Mouse (Mus musculus) liver, postnatal 0 days (tissue): Measurements from ENCODE around the gene F12. TPM values are rescaled to one million over a fixed set of nuclear protein-coding genes. Genes with fewer than 3 reads are reported as not detected.

ENCODE experiments used
- ATAC-seq: fragments of 200-750 bp; cut with Nextera tagmentation; 2 replicates; pipeline ENCODE4 v1.8.0; 2017; ENCODE audit warnings: mild to moderate bottlenecking, moderate library complexity
- DNase-seq: peaks from one replicate; pipeline ENCODE4 v3.0.0-alpha.2; 2016
- H3K27ac ChIP-seq: fragments of 300-500 bp; sonication (generic); 2 replicates; pipeline ENCODE4 v1.5.1; 2014; ENCODE audit warnings: antibody characterized with exemption, moderate library complexity, mild to moderate bottlenecking, low read depth
- H3K27me3 ChIP-seq: fragments of 300-500 bp; sonication (generic); 2 replicates; pipeline ENCODE4 v1.6.1; 2014; ENCODE audit warnings: low read length, control low read depth, mixed read lengths; ENCODE audit not compliant: insufficient read depth
- H3K36me3 ChIP-seq: fragments of 300-500 bp; sonication (generic); replicated peaks from 2 replicates; pipeline ENCODE4 v1.6.1; 2014; ENCODE audit warnings: mild to moderate bottlenecking, control low read depth, low read length, moderate library complexity, mixed read lengths; ENCODE audit not compliant: insufficient read depth
- H3K4me1 ChIP-seq: fragments of 300-500 bp; sonication (generic); 2 replicates; pipeline ENCODE4 v1.6.1; 2014; ENCODE audit warnings: antibody characterized with exemption, mild to moderate bottlenecking, control low read depth; ENCODE audit not compliant: insufficient read depth
- H3K4me2 ChIP-seq: fragments of 300-500 bp; sonication (generic); 2 replicates; pipeline ENCODE4 v1.6.1; 2014; ENCODE audit warnings: low read depth, mild to moderate bottlenecking, low read length, moderate library complexity, mixed read lengths
- H3K4me3 ChIP-seq: fragments of 300-500 bp; sonication (generic); 2 replicates; pipeline ENCODE4 v1.5.1; 2014; ENCODE audit warnings: low read depth, low read length
- H3K9ac ChIP-seq: fragments of 300-500 bp; sonication (generic); replicated peaks from 2 replicates; pipeline ENCODE4 v1.6.1; 2014; ENCODE audit warnings: mild to moderate bottlenecking, moderate library complexity
- H3K9me3 ChIP-seq: fragments of 300-500 bp; sonication (generic); 2 replicates; pipeline ENCODE4 v1.6.1; 2016; ENCODE audit warnings: mild to moderate bottlenecking, control low read depth, low read length, mixed read lengths
- CTCF ChIP-seq: sonication (generic); IDR thresholded peaks from 2 replicates; pipeline ENCODE4 v1.5.1; 2016; ENCODE audit warnings: antibody characterized with exemption, low read depth
- EP300 ChIP-seq: IDR thresholded peaks from 2 replicates; pipeline ENCODE4 v1.6.1; 2016; ENCODE audit warnings: antibody characterized with exemption, low read depth, mild to moderate bottlenecking
- WGBS: fragments of 180-500 bp; shearing (Covaris S2); extraction: QIAGEN DNeasy Blood & Tissue Kit; methylation state at CpG from one replicate; pipeline ENCODE4 v1.1.7; 2014; ENCODE audit not compliant: insufficient replicate concordance; 5-methylcytosine and 5-hydroxymethylcytosine counted together
- microRNA-seq: library from miRNA; unstranded; fragments of <30 nt; microRNA quantifications from one replicate; pipeline ENCODE4, GENCODE M21; 2016
- polyA plus RNA-seq: library from polyadenylated mRNA; unstranded; fragments of >200 nt; fragmentation: Nextera tagmentation; extraction: Ambion mirVana; gene quantifications from 2 replicates; pipeline ENCODE4 v1.2.1, GENCODE M21; 2015

Gene F12
- polyA plus RNA-seq, 1 experiment from 2014 or later: 418 TPM

DNA sequence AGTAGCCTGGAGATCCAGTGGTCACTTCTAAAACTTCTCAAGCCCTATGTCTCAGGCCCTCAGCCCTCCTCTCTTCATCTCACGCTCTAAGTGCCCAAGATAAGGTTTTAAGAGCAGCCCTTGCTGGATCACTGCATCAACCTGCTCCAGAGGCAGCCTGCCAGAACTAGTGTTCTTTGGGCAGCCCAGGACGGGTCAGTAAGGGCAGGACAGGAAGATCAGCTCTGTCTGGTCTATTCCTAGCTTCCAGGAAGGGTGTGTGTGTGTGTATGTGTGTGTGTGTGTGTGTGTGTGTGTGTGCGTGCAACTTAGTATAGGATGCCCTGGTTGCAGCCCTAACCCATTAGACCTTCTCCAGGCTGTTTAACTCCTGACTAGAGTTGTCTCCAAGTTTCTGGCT, 56.4 kb downstream of the F12 start:
- H3K36me3 ChIP-seq: no peaks in the 10 kb centered on the region
- no peaks in the 10 kb centered on the region for H3K9me3 ChIP-seq
- peak overlapping the region; percentile 68 for H3K9ac ChIP-seq
- peak overlapping the region; percentile 56 for H3K4me3 ChIP-seq
- no peak for DNase-seq
- no peaks in the 10 kb centered on the region for H3K27me3 ChIP-seq
- H3K4me2 ChIP-seq: peak overlapping the region; percentile 86
- peaks cover 48% of the 10 kb centered on the region for H3K4me1 ChIP-seq
- peak overlapping the region; percentile 78 for H3K27ac ChIP-seq
- WGBS: 30% methylated on average over 3 of the region's 3 CpGs
- no peak for TF ChIP-seq CTCF
- peak; percentile 22; the same call in 1 of the 2 replicates for ATAC-seq

- Histone ChIP-seq H3K27ac (peak within 1 kb of the TSS; percentile 78), H3K36me3 (no peaks in the 10 kb centered on the region), H3K9me3 (no peaks in the 10 kb centered on the region), H3K9ac (peak within 1 kb of the TSS; percentile 68), H3K4me3 (peak within 1 kb of the TSS; percentile 56), H3K4me1 (peaks cover 48% of the 10 kb centered on the region), H3K4me2 (peak within 1 kb of the TSS; percentile 86), H3K27me3 (no peaks in the 10 kb centered on the region)
- DNase-seq (peak; percentile 78), ATAC-seq (peak; percentile 85)
- TF ChIP-seq CTCF (0 out of 2 replicates have a peak, but pooled peaks have one; percentile 3), EP300 (no peak)
- WGBS: 17% methylated on average over 13 of the region's 13 CpGs
These were observed 57.0 kb downstream of the F12 start, which contains the start of gene Rgs14 for GRCm38 (mm10) chr13:55369531-55370114. Gene Rgs14, plus strand, starts transcription at chr13:55369732.

GRCm38 (mm10) chr13:55368401-55368800, 58.2 kb downstream of the F12 start:
- 73% methylated on average over 7 of the region's 7 CpGs for WGBS
- peaks cover 41% of the 10 kb centered on the region for H3K4me1 ChIP-seq
- no peak overlapping the region for H3K4me3 ChIP-seq
- TF ChIP-seq EP300: no peak
- peak; percentile 49 for TF ChIP-seq CTCF
- H3K9ac ChIP-seq: no peak overlapping the region
- no peaks in the 10 kb centered on the region for H3K36me3 ChIP-seq
- H3K4me2 ChIP-seq: no peak overlapping the region
- no peak for ATAC-seq
- H3K27me3 ChIP-seq: no peaks in the 10 kb centered on the region
- DNase-seq: no peak
- H3K9me3 ChIP-seq: no peaks in the 10 kb centered on the region
- no peak overlapping the region for H3K27ac ChIP-seq

Small RNAs within 50 kb of the gene (microRNA-seq; reads per million reads assigned to microRNA genes)
- not detected for gene Mir6943

Other genes with a start within 250 kb of the F12 start
- 18.6 and 20.6 TPM in 2 replicates for gene Nsd1, start 217.0 kb downstream of the F12 start, polyA plus RNA-seq
- 196 and 213 TPM in 2 replicates for gene Prelid1, start 106.3 kb downstream of the F12 start, polyA plus RNA-seq
- 38.7 and 39.6 TPM in 2 replicates for gene Rab24, start 104.8 kb downstream of the F12 start, polyA plus RNA-seq
- gene Mxd3, start 97.0 kb downstream of the F12 start, polyA plus RNA-seq: 14.0 and 15.9 TPM in 2 replicates
- gene Lman2, start 64.0 kb downstream of the F12 start, polyA plus RNA-seq: 50.5 and 56.0 TPM in 2 replicates
- gene Rgs14, start 57.1 kb downstream of the F12 start, polyA plus RNA-seq: 2.8 and 3.1 TPM in 2 replicates
- gene Slc34a1, start 28.6 kb downstream of the F12 start, polyA plus RNA-seq: not detected in 2 replicates
- gene Pfn3, start 11.6 kb downstream of the F12 start, polyA plus RNA-seq: not detected in 2 replicates
- 15.9 and 16.7 TPM in 2 replicates for gene Grk6, start 18.3 kb upstream of the F12 start, polyA plus RNA-seq
- gene Prr7, start 37.5 kb upstream of the F12 start, polyA plus RNA-seq: not detected in 2 replicates
- gene Dbn1, start 61.3 kb upstream of the F12 start, polyA plus RNA-seq: 4.1 and 4.2 TPM in 2 replicates
- gene Pdlim7, start 86.9 kb upstream of the F12 start, polyA plus RNA-seq: 15.9 and 17.0 TPM in 2 replicates
- gene Dok3, start 102.5 kb upstream of the F12 start, polyA plus RNA-seq: 18.1 and 20.2 TPM in 2 replicates
- 17.0 and 17.2 TPM in 2 replicates for gene Ddx41, start 109.9 kb upstream of the F12 start, polyA plus RNA-seq
- 5.0 and 5.3 TPM in 2 replicates for gene Fam193b, start 144.3 kb upstream of the F12 start, polyA plus RNA-seq
- gene Tmed9, start 146.9 kb upstream of the F12 start, polyA plus RNA-seq: 45.1 and 46.6 TPM in 2 replicates
- gene B4galt7, start 173.1 kb upstream of the F12 start, polyA plus RNA-seq: 5.4 and 6.4 TPM in 2 replicates
- 16.2 and 16.7 TPM in 2 replicates for gene Caml, start 196.2 kb upstream of the F12 start, polyA plus RNA-seq
- gene Ddx46, start 208.2 kb upstream of the F12 start, polyA plus RNA-seq: 9.8 and 11.7 TPM in 2 replicates